Mouse (Mus musculus): Measurements from ENCODE around the gene Cnpy1. TPM values are rescaled to one million over a fixed set of nuclear protein-coding genes. Genes with fewer than 3 reads are reported as not detected.

Gene Cnpy1
- total RNA-seq, 2 experiments from 2014 or later: not detected

- no peak for DNase-seq
- intact Hi-C loops (cut with DNase I): no loop called here
These were observed 4.2 kb downstream of the Cnpy1 start for GRCm38 (mm10) chr5:28241423-28241822.

- intact Hi-C loops (cut with DNase I): no loop called here
- no peak for DNase-seq
These were observed 5.8 kb downstream of the Cnpy1 start for GRCm38 (mm10) chr5:28239829-28240228.

GRCm38 (mm10) chr5:28238876-28239275 is 6.7 kb downstream of the Cnpy1 start:
- no peak for DNase-seq
- intact Hi-C loops (cut with DNase I): no loop called here

- DNase-seq: no peak
- intact Hi-C loops (cut with DNase I): no loop called here
These were observed 7.5 kb downstream of the Cnpy1 start for GRCm38 (mm10) chr5:28238152-28238551.

- DNase-seq: no peak
- intact Hi-C loops (cut with DNase I): no loop called here
These were observed 7.9 kb downstream of the Cnpy1 start for GRCm38 (mm10) chr5:28237715-28238114.

GRCm38 (mm10) chr5:28237055-28237454 is 8.6 kb downstream of the Cnpy1 start:
- DNase-seq: no peak
- intact Hi-C loops (cut with DNase I): no loop called here

GRCm38 (mm10) chr5:28236098-28236497 is 9.5 kb downstream of the Cnpy1 start:
- intact Hi-C loops (cut with DNase I): no loop called here
- peak; percentile 10 to 21 for DNase-seq

- intact Hi-C loops (cut with DNase I): no loop called here
- no peak for DNase-seq
These were observed 13.5 kb downstream of the Cnpy1 start for GRCm38 (mm10) chr5:28232101-28232500.

- no peak for DNase-seq
- intact Hi-C loops (cut with DNase I): no loop called here
These were observed 26.0 kb downstream of the Cnpy1 start for GRCm38 (mm10) chr5:28219596-28219995.

- DNase-seq: no peak
- intact Hi-C loops (cut with DNase I): no loop called here
These were observed 32.2 kb downstream of the Cnpy1 start for GRCm38 (mm10) chr5:28213441-28213840.

- intact Hi-C loops (cut with DNase I): no loop called here
- DNase-seq: no peak
These were observed 33.8 kb downstream of the Cnpy1 start for GRCm38 (mm10) chr5:28211651-28212310.

GRCm38 (mm10) chr5:28210591-28211550 is 34.7 kb downstream of the Cnpy1 start:
- intact Hi-C loops (cut with DNase I): no loop called here
- no peak for DNase-seq

GRCm38 (mm10) chr5:28209549-28210431 is 35.8 kb downstream of the Cnpy1 start:
- DNase-seq: no peak
- intact Hi-C loops (cut with DNase I): no loop called here

- intact Hi-C loops (cut with DNase I): no loop called here
- no peak for DNase-seq
These were observed 36.7 kb downstream of the Cnpy1 start for GRCm38 (mm10) chr5:28208726-28209520.

- intact Hi-C loops (cut with DNase I): no loop called here
- no peak for DNase-seq
These were observed 38.6 kb downstream of the Cnpy1 start for GRCm38 (mm10) chr5:28207043-28207442.

GRCm38 (mm10) chr5:28206448-28206847 is 39.2 kb downstream of the Cnpy1 start:
- no peak for DNase-seq
- intact Hi-C loops (cut with DNase I): no loop called here

- DNase-seq: no peak
- intact Hi-C loops (cut with DNase I): no loop called here
These were observed 40.9 kb downstream of the Cnpy1 start for GRCm38 (mm10) chr5:28204678-28205077.

- DNase-seq: no peak
- intact Hi-C loops (cut with DNase I): no loop called here
These were observed 42.5 kb downstream of the Cnpy1 start for GRCm38 (mm10) chr5:28203086-28203485.

- intact Hi-C loops (cut with DNase I): loop anchor here (5.0 kb wide), 1 partner anchor 428 kb away; no protein-coding TSS in a partner anchor
- no peak for DNase-seq
These were observed 46.3 kb downstream of the Cnpy1 start for GRCm38 (mm10) chr5:28199089-28199873.
